Mouse (Mus musculus): ENCODE measurements around the gene Ruvbl2. TPM values are rescaled to one million over a fixed set of nuclear protein-coding genes. Genes with fewer than 3 reads are reported as not detected.
A peak's percentile ranks its signal among the peaks of the same experiment; 100 is the strongest.
"Not testable (repeated sequence)": the region's sequence is repeated elsewhere in the genome, so short reads cannot be mapped to it uniquely, and the experiment has no call there.

The Ruvbl2 gene
- total RNA-seq, 2 experiments from 2014 or later, result 18.2 to 28.1 TPM

DNA sequence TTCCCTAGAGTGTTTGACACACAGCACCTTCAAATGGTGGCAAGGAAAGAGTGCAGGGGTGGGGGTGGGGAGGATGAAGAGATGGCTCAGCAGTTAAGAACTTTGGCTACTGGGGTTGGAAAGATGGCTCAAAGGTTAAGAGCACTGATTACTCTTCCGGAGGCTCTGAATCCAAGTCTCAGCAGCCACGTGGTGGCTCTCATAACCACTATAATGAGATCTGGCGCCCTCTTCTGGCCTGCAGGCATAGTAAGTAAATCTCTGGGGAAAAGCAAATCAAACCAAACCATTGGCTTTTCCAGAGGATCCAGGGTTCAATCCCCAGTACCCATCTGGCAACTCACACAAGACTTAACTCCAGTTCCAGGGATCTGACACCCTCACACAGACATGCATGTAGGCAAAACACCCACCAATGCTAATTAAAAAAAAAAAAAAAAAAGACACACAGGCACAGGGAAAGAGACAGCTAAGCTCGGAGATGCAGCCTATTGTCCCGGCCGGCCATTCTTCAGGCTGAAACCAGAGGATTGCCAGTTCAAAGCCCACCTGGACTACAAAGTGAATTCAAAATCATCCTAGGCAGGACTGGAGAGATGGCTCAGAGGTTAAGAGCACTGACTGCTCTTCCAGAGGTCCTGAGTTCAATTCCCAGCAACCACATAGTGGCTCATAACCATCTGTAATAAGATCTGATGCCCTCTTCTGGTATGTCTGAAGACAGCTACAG, 34.2 kb downstream of the Ruvbl2 start:
- intact Hi-C loops (cut with DNase I), result no loop called here
- peak; percentile 68 for TF ChIP-seq CTCF (IDR thresholded peaks at IDR 0.05)
- Histone ChIP-seq H3K4me3 (no peak overlapping the region; the same call in 1 of the 2 replicates), H3K27ac (peak overlapping the region; percentile 43; the same call in 1 of the 2 replicates)
- DNase-seq, result peak; percentile 75

DNA sequence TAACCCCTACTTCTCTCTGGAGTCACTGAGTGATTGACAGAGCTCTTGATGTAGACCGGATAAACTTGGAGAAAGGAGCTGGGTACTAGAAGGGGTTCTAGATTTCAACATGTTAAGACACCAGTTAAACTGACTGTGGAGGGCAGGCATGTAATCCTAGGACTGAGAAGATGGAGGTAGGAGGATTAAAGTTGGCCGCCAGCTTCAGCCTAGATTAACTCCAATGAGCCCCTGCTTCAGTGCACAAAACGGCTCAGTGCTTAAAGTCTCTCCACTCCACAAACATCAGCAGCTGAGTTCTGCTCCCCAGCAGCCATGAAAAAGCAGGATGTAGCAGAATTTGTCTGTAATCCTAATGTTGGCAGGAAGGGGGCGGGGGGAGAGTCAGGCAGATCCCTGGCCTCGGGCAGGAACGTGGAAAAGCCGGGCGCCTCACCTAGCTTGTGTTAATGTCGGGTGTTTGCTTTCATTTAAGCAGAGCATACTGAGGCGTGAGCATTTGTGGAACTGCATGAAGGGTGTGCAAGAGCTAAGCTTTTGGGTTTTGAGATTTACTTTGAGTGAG, 36.3 kb downstream of the Ruvbl2 start:
- Histone ChIP-seq H3K4me3 (no peak overlapping the region), H3K27ac (no peak overlapping the region)
- intact Hi-C loops (cut with DNase I), result no loop called here
- no peak for TF ChIP-seq CTCF (IDR thresholded peaks at IDR 0.05)
- no peak for DNase-seq

GRCm38 (mm10) chr7:45396787-45397186, 41.1 kb downstream of the Ruvbl2 start:
- Histone ChIP-seq H3K4me3 (no peak overlapping the region), H3K27ac (peak overlapping the region; percentile 99; the same call in 1 of the 2 replicates)
- intact Hi-C loops (cut with DNase I), result no loop called here
- DNase-seq, result no peak
- TF ChIP-seq CTCF (IDR thresholded peaks at IDR 0.05), result no peak

- Histone ChIP-seq H3K4me3 (peak overlapping the region; percentile 79), H3K27ac (peak overlapping the region; percentile 99)
- DNase-seq; intact Hi-C loops (cut with DNase I): not testable (repeated sequence)
- TF ChIP-seq CTCF (IDR thresholded peaks at IDR 0.05), result peak; percentile 47
These were observed 41.5 kb downstream of the Ruvbl2 start for GRCm38 (mm10) chr7:45396337-45396775.

- no peak for TF ChIP-seq CTCF (IDR thresholded peaks at IDR 0.05)
- intact Hi-C loops (cut with DNase I), result no loop called here
- Histone ChIP-seq H3K4me3 (peak within 1 kb of the TSS; percentile 98), H3K27ac (peak within 1 kb of the TSS; percentile 99)
- peak; percentile 100 for DNase-seq
These were observed 42.1 kb downstream of the Ruvbl2 start, which contains the start of gene Snrnp70 for GRCm38 (mm10) chr7:45395578-45396336. Snrnp70 (minus strand) TSS chr7:45395742.

DNA sequence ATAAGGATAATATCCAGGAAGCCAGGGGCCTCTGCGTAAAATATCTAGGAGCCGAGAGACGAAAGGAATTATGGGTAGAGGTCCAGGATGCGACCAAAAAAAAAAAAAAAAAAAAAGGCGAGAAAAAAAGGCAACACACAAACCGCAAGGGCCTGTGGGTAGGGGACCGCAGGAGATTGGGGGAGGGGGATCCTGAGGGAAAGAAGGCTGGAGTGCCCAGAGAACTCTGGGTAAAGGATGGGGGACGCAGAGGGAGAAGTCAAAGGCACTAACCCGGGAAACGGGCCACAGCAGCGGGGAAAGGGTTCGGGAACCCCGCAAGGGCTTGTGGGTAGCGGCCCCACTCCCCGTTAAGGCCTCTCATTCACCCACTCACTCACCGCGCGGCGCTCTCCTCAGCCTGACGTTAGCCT, 42.8 kb downstream of the Ruvbl2 start:
- Histone ChIP-seq H3K4me3 (peak overlapping the region; percentile 98), H3K27ac (peak overlapping the region; percentile 99)
- intact Hi-C loops (cut with DNase I), result no loop called here
- no peak for TF ChIP-seq CTCF (IDR thresholded peaks at IDR 0.05)
- no peak for DNase-seq

- intact Hi-C loops (cut with DNase I), result no loop called here
- Histone ChIP-seq H3K27ac (no peak overlapping the region), H3K4me3 (no peak overlapping the region)
- TF ChIP-seq CTCF (IDR thresholded peaks at IDR 0.05), result peak; percentile 7; the same call in 1 of the 2 replicates
- no peak for DNase-seq
These were observed 51.8 kb downstream of the Ruvbl2 start for GRCm38 (mm10) chr7:45386077-45386476.

- intact Hi-C loops (cut with DNase I), result no loop called here
- DNase-seq, result no peak
- Histone ChIP-seq H3K4me3 (no peak overlapping the region), H3K27ac (no peak overlapping the region)
- no peak for TF ChIP-seq CTCF (IDR thresholded peaks at IDR 0.05)
These were observed 61.8 kb downstream of the Ruvbl2 start for GRCm38 (mm10) chr7:45376057-45376456.

GRCm38 (mm10) chr7:45374620-45375019, 63.3 kb downstream of the Ruvbl2 start:
- no peak for TF ChIP-seq CTCF (IDR thresholded peaks at IDR 0.05)
- intact Hi-C loops (cut with DNase I), result no loop called here
- no peak for DNase-seq
- Histone ChIP-seq H3K4me3 (no peak overlapping the region), H3K27ac (no peak overlapping the region)

DNA sequence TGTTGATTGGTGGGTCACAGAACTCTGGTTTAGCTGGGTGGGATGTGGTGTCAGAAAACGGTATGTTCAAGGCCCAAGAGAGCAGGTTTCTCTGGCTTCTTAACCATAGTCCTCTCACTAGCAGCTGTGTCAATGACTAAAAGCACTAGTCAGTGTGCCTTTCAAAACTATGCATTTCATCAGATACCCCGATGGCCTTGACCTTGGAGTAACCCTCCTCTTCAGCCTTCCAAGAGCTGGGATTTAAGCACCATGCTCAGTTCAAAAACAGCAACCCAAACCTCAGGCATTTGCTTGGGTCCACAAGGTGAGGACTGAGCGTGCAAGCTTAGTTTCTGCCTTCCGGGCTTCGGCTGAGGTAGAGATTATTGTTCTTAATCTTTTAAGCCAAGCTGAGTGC, 65.5 kb downstream of the Ruvbl2 start:
- no peak overlapping the region for H3K4me3 ChIP-seq
- DNase-seq, result no peak
- TF ChIP-seq CTCF (IDR thresholded peaks at IDR 0.05), result no peak
- no peak overlapping the region for H3K27ac ChIP-seq
- intact Hi-C loops (cut with DNase I), result no loop called here

Small RNAs within 50 kb of the gene (microRNA-seq; reads per million reads assigned to microRNA genes)
- not detected for gene Gm22133

Other genes with a start within 250 kb of the Ruvbl2 start
- not detected for gene Ccdc155, start 233.2 kb downstream of the Ruvbl2 start, total RNA-seq (2021)
- not detected for gene Dkkl1, start 225.9 kb downstream of the Ruvbl2 start, total RNA-seq (2021)
- gene Tead2, start 222.3 kb downstream of the Ruvbl2 start, total RNA-seq (2021), result 1 to 10 TPM; 2.6 to 4.1 TPM
- gene Cd37, start 199.0 kb downstream of the Ruvbl2 start, total RNA-seq (2021), result 1 to 10 TPM in 1 of 2 experiments, under 1 TPM in 1; 0.69 to 1.3 TPM
- not detected for gene Slc6a16, start 197.0 kb downstream of the Ruvbl2 start, total RNA-seq (2021)
- not detected for gene Slc6a21, start 160.6 kb downstream of the Ruvbl2 start, total RNA-seq (2021)
- 10 to 100 TPM; 33.9 to 34.7 TPM for gene Trpm4, start 104.3 kb downstream of the Ruvbl2 start, total RNA-seq (2021)
- 1,000 to 10,000 TPM in 1 of 2 experiments, 100 to 1,000 TPM in 1; 818 to 1,018 TPM for gene Hrc, start 102.8 kb downstream of the Ruvbl2 start, total RNA-seq (2021)
- under 1 TPM; 0.08 to 0.10 TPM for gene Ppfia3, start 71.1 kb downstream of the Ruvbl2 start, total RNA-seq (2021)
- gene Lin7b, start 67.5 kb downstream of the Ruvbl2 start, total RNA-seq (2021), result not detected
- gene Snrnp70, start 42.4 kb downstream of the Ruvbl2 start, total RNA-seq (2021), result 10 to 100 TPM; 87.9 to 90.7 TPM
- 10 to 100 TPM; 68.4 to 95.8 TPM for gene Kcna7, start 32.4 kb downstream of the Ruvbl2 start, total RNA-seq (2021)
- 1 to 10 TPM; 3.6 to 4.9 TPM for gene Ntf5, start 24.4 kb downstream of the Ruvbl2 start, total RNA-seq (2021)
- under 1 TPM; 0.51 to 0.73 TPM for gene Lhb, start 17.3 kb downstream of the Ruvbl2 start, total RNA-seq (2021)
- gene Gys1, start 3.3 kb downstream of the Ruvbl2 start, total RNA-seq (2021), result 100 to 1,000 TPM; 279 to 365 TPM
- gene Ftl1, start 21.8 kb upstream of the Ruvbl2 start, total RNA-seq (2021), result 100 to 1,000 TPM; 122 to 149 TPM
- gene Bax, start 28.8 kb upstream of the Ruvbl2 start, total RNA-seq (2021), result 10 to 100 TPM; 17.6 to 18.4 TPM
- gene Tulp2, start 43.8 kb upstream of the Ruvbl2 start, total RNA-seq (2021), result under 1 TPM in 1 of 2 experiments, not detected in 1; 0.39 TPM
- 1 to 10 TPM; 5.5 to 8.4 TPM for gene Gm45808, start 48.7 kb upstream of the Ruvbl2 start, total RNA-seq (2021)
- 10 to 100 TPM; 13.1 to 22.9 TPM for gene Dhdh, start 50.7 kb upstream of the Ruvbl2 start, total RNA-seq (2021)
- gene Nucb1, start 72.3 kb upstream of the Ruvbl2 start, total RNA-seq (2021), result 10 to 100 TPM; 55.1 to 61.8 TPM
- 10 to 100 TPM; 28.3 to 28.5 TPM for gene Ppp1r15a, start 88.2 kb upstream of the Ruvbl2 start, total RNA-seq (2021)
- 1 to 10 TPM; 3.4 to 3.5 TPM for gene Plekha4, start 88.2 kb upstream of the Ruvbl2 start, total RNA-seq (2021)
- 1 to 10 TPM; 1.0 to 1.3 TPM for gene Hsd17b14, start 116.8 kb upstream of the Ruvbl2 start, total RNA-seq (2021)
- 100 to 1,000 TPM in 1 of 2 experiments, 10 to 100 TPM in 1; 91.4 to 106 TPM for gene Bcat2, start 132.1 kb upstream of the Ruvbl2 start, total RNA-seq (2021)
- gene Fgf21, start 177.4 kb upstream of the Ruvbl2 start, total RNA-seq (2021), result not detected
- gene Fut1, start 179.2 kb upstream of the Ruvbl2 start, total RNA-seq (2021), result not detected
- under 1 TPM in 1 of 2 experiments, not detected in 1; 0.20 TPM for gene Izumo1, start 183.7 kb upstream of the Ruvbl2 start, total RNA-seq (2021)
- 1 to 10 TPM; 5.7 to 8.0 TPM for gene Rasip1, start 189.4 kb upstream of the Ruvbl2 start, total RNA-seq (2021)
- 10 to 100 TPM; 18.7 to 44.9 TPM for gene Mamstr, start 201.9 kb upstream of the Ruvbl2 start, total RNA-seq (2021)
- under 1 TPM; 0.14 to 0.28 TPM for gene Fut2, start 228.3 kb upstream of the Ruvbl2 start, total RNA-seq (2021)
- gene Ntn5, start 245.9 kb upstream of the Ruvbl2 start, total RNA-seq (2021), result under 1 TPM; 0.20 to 0.50 TPM